Mouse (Mus musculus): Measurements from ENCODE around the gene Ssbp2. TPM values are rescaled to one million over a fixed set of nuclear protein-coding genes. Genes with fewer than 3 reads are reported as not detected.

The Ssbp2 gene
- total RNA-seq, 2 experiments from 2014 or later, result 34.8 to 44.8 TPM

- ATAC-seq (ENCODE audit: poor library complexity, severe bottlenecking), result no peak
Observed at GRCm38 (mm10) chr13:91619431-91619830, 159.3 kb downstream of the Ssbp2 start.

- ATAC-seq (ENCODE audit: poor library complexity, severe bottlenecking), result no peak
Observed at GRCm38 (mm10) chr13:91620541-91620940, 160.5 kb downstream of the Ssbp2 start.

GRCm38 (mm10) chr13:91631291-91631799 is 171.3 kb downstream of the Ssbp2 start:
- peak; percentile 47 for ATAC-seq (ENCODE audit: poor library complexity, severe bottlenecking)

- no peak for ATAC-seq (ENCODE audit: poor library complexity, severe bottlenecking)
Observed at GRCm38 (mm10) chr13:91634123-91634522, 174.0 kb downstream of the Ssbp2 start.

- ATAC-seq (ENCODE audit: poor library complexity, severe bottlenecking), result peak; percentile 46
Observed at GRCm38 (mm10) chr13:91635957-91636356, 175.9 kb downstream of the Ssbp2 start.

- peak; percentile 88 for ATAC-seq (ENCODE audit: poor library complexity, severe bottlenecking)
Observed at GRCm38 (mm10) chr13:91636814-91637213, 176.7 kb downstream of the Ssbp2 start.

- no peak for ATAC-seq (ENCODE audit: poor library complexity, severe bottlenecking)
Observed at GRCm38 (mm10) chr13:91638836-91639235, 178.8 kb downstream of the Ssbp2 start.

- ATAC-seq (ENCODE audit: poor library complexity, severe bottlenecking), result no peak
Observed at GRCm38 (mm10) chr13:91640219-91640618, 180.1 kb downstream of the Ssbp2 start.

GRCm38 (mm10) chr13:91648240-91648639 is 188.2 kb downstream of the Ssbp2 start:
- ATAC-seq (ENCODE audit: poor library complexity, severe bottlenecking), result peak; percentile 40

- ATAC-seq (ENCODE audit: poor library complexity, severe bottlenecking), result no peak
Observed at GRCm38 (mm10) chr13:91649926-91650325, 189.8 kb downstream of the Ssbp2 start.

- no peak for ATAC-seq (ENCODE audit: poor library complexity, severe bottlenecking)
Observed at GRCm38 (mm10) chr13:91661068-91661795, 201.1 kb downstream of the Ssbp2 start.

GRCm38 (mm10) chr13:91662751-91663150 is 202.7 kb downstream of the Ssbp2 start:
- ATAC-seq (ENCODE audit: poor library complexity, severe bottlenecking), result no peak

- ATAC-seq (ENCODE audit: poor library complexity, severe bottlenecking), result peak; percentile 33; the same call in 1 of the 2 replicates
Observed at GRCm38 (mm10) chr13:91673241-91673640, 213.2 kb downstream of the Ssbp2 start.

GRCm38 (mm10) chr13:91680764-91681437 is 220.8 kb downstream of the Ssbp2 start:
- peak; percentile 96 for ATAC-seq (ENCODE audit: poor library complexity, severe bottlenecking)

GRCm38 (mm10) chr13:91681474-91681873 is 221.4 kb downstream of the Ssbp2 start:
- no peak for ATAC-seq (ENCODE audit: poor library complexity, severe bottlenecking)

- no peak for ATAC-seq (ENCODE audit: poor library complexity, severe bottlenecking)
Observed at GRCm38 (mm10) chr13:91690118-91690517, 230.0 kb downstream of the Ssbp2 start.

GRCm38 (mm10) chr13:91693615-91694014 is 233.5 kb downstream of the Ssbp2 start:
- no peak for ATAC-seq (ENCODE audit: poor library complexity, severe bottlenecking)

GRCm38 (mm10) chr13:91695406-91695805 is 235.3 kb downstream of the Ssbp2 start:
- no peak for ATAC-seq (ENCODE audit: poor library complexity, severe bottlenecking)

GRCm38 (mm10) chr13:91696109-91696645 is 236.1 kb downstream of the Ssbp2 start:
- 0 out of 2 replicates have a peak, but pooled peaks have one; percentile 14 for ATAC-seq (ENCODE audit: poor library complexity, severe bottlenecking)

GRCm38 (mm10) chr13:91697011-91697410 is 236.9 kb downstream of the Ssbp2 start:
- peak; percentile 72 for ATAC-seq (ENCODE audit: poor library complexity, severe bottlenecking)

GRCm38 (mm10) chr13:91702337-91702736 is 242.3 kb downstream of the Ssbp2 start:
- ATAC-seq (ENCODE audit: poor library complexity, severe bottlenecking), result peak; percentile 96

GRCm38 (mm10) chr13:91719487-91719886 is 259.4 kb downstream of the Ssbp2 start:
- ATAC-seq (ENCODE audit: poor library complexity, severe bottlenecking), result no peak
